Mouse (Mus musculus): ENCODE results near the gene Cdh20.

The Cdh20 gene

GRCm38 (mm10) chr1:105013291-105013690 lies 245.0 kb downstream of the Cdh20 start:
- no peak for DNase-seq (ENCODE audit: low spot score in 2 of 2)

GRCm38 (mm10) chr1:105041668-105042067 lies 273.3 kb downstream of the Cdh20 start:
- DNase-seq (ENCODE audit: low spot score in 2 of 2): no peak
